Mouse (Mus musculus): Measurements from ENCODE around the gene Apol8.
A peak's percentile ranks its signal among the peaks of the same experiment; 100 is the strongest.

Gene Apol8

GRCm38 (mm10) chr15:77794138-77794907, 37.5 kb upstream of the Apol8 start:
- DNase-seq (ENCODE audit: low read depth, low spot score): no peak
- H3K27me3 ChIP-seq (ENCODE audit: control insufficient read depth, insufficient read depth, low read length, poor library complexity, severe bottlenecking): no peaks in the 10 kb centered on the region
- H3K36me3 ChIP-seq (ENCODE audit: control insufficient read depth, insufficient read depth, low read length, poor library complexity, severe bottlenecking): peaks cover 21% of the 10 kb centered on the region

GRCm38 (mm10) chr15:77793554-77793953, 36.8 kb upstream of the Apol8 start:
- DNase-seq (ENCODE audit: low read depth, low spot score): no peak
- H3K27me3 ChIP-seq (ENCODE audit: control insufficient read depth, insufficient read depth, low read length, poor library complexity, severe bottlenecking): no peaks in the 10 kb centered on the region
- H3K36me3 ChIP-seq (ENCODE audit: control insufficient read depth, insufficient read depth, low read length, poor library complexity, severe bottlenecking): peaks cover 24% of the 10 kb centered on the region

GRCm38 (mm10) chr15:77793094-77793493, 36.3 kb upstream of the Apol8 start:
- H3K27me3 ChIP-seq (ENCODE audit: control insufficient read depth, insufficient read depth, low read length, poor library complexity, severe bottlenecking): no peaks in the 10 kb centered on the region
- DNase-seq (ENCODE audit: low read depth, low spot score): no peak
- peaks cover 27% of the 10 kb centered on the region for H3K36me3 ChIP-seq (ENCODE audit: control insufficient read depth, insufficient read depth, low read length, poor library complexity, severe bottlenecking)

- Histone ChIP-seq H3K27me3 (ENCODE audit: control insufficient read depth, insufficient read depth, low read length, poor library complexity, severe bottlenecking) (no peaks in the 10 kb centered on the region), H3K36me3 (ENCODE audit: control insufficient read depth, insufficient read depth, low read length, poor library complexity, severe bottlenecking) (peaks cover 35% of the 10 kb centered on the region)
- DNase-seq (ENCODE audit: low read depth, low spot score): no peak
Measured at GRCm38 (mm10) chr15:77792056-77792455, 35.3 kb upstream of the Apol8 start.

GRCm38 (mm10) chr15:77790656-77791405, 34.0 kb upstream of the Apol8 start:
- no peaks in the 10 kb centered on the region for H3K27me3 ChIP-seq (ENCODE audit: control insufficient read depth, insufficient read depth, low read length, poor library complexity, severe bottlenecking)
- H3K36me3 ChIP-seq (ENCODE audit: control insufficient read depth, insufficient read depth, low read length, poor library complexity, severe bottlenecking): peaks cover 41% of the 10 kb centered on the region
- DNase-seq (ENCODE audit: low read depth, low spot score): no peak

- Histone ChIP-seq H3K36me3 (ENCODE audit: control insufficient read depth, insufficient read depth, low read length, poor library complexity, severe bottlenecking) (peaks cover 47% of the 10 kb centered on the region), H3K27me3 (ENCODE audit: control insufficient read depth, insufficient read depth, low read length, poor library complexity, severe bottlenecking) (no peaks in the 10 kb centered on the region)
- DNase-seq (ENCODE audit: low read depth, low spot score): no peak
Measured at GRCm38 (mm10) chr15:77789186-77789585, 32.4 kb upstream of the Apol8 start.

GRCm38 (mm10) chr15:77788356-77788755, 31.6 kb upstream of the Apol8 start:
- Histone ChIP-seq H3K36me3 (ENCODE audit: control insufficient read depth, insufficient read depth, low read length, poor library complexity, severe bottlenecking) (peaks cover 45% of the 10 kb centered on the region), H3K27me3 (ENCODE audit: control insufficient read depth, insufficient read depth, low read length, poor library complexity, severe bottlenecking) (no peaks in the 10 kb centered on the region)
- no peak for DNase-seq (ENCODE audit: low read depth, low spot score)

- H3K27me3 ChIP-seq (ENCODE audit: control insufficient read depth, insufficient read depth, low read length, poor library complexity, severe bottlenecking): no peaks in the 10 kb centered on the region
- no peak for DNase-seq (ENCODE audit: low read depth, low spot score)
- peaks cover 43% of the 10 kb centered on the region for H3K36me3 ChIP-seq (ENCODE audit: control insufficient read depth, insufficient read depth, low read length, poor library complexity, severe bottlenecking)
Measured at GRCm38 (mm10) chr15:77785807-77786206, 29.0 kb upstream of the Apol8 start.

GRCm38 (mm10) chr15:77784039-77784824, 27.4 kb upstream of the Apol8 start:
- H3K36me3 ChIP-seq (ENCODE audit: control insufficient read depth, insufficient read depth, low read length, poor library complexity, severe bottlenecking): peaks cover 39% of the 10 kb centered on the region
- DNase-seq (ENCODE audit: low read depth, low spot score): no peak
- no peaks in the 10 kb centered on the region for H3K27me3 ChIP-seq (ENCODE audit: control insufficient read depth, insufficient read depth, low read length, poor library complexity, severe bottlenecking)

- DNase-seq (ENCODE audit: low read depth, low spot score): peak; percentile 64
- Histone ChIP-seq H3K27me3 (ENCODE audit: control insufficient read depth, insufficient read depth, low read length, poor library complexity, severe bottlenecking) (no peaks in the 10 kb centered on the region), H3K36me3 (ENCODE audit: control insufficient read depth, insufficient read depth, low read length, poor library complexity, severe bottlenecking) (peaks cover 38% of the 10 kb centered on the region)
Measured at GRCm38 (mm10) chr15:77782449-77783014, 25.7 kb upstream of the Apol8 start.

GRCm38 (mm10) chr15:77775186-77775963, 18.6 kb upstream of the Apol8 start:
- peak; percentile 89 for DNase-seq (ENCODE audit: low read depth, low spot score)
- Histone ChIP-seq H3K27me3 (ENCODE audit: control insufficient read depth, insufficient read depth, low read length, poor library complexity, severe bottlenecking) (no peaks in the 10 kb centered on the region), H3K36me3 (ENCODE audit: control insufficient read depth, insufficient read depth, low read length, poor library complexity, severe bottlenecking) (peaks cover 52% of the 10 kb centered on the region)

- H3K27me3 ChIP-seq (ENCODE audit: control insufficient read depth, insufficient read depth, low read length, poor library complexity, severe bottlenecking): no peaks in the 10 kb centered on the region
- no peak for DNase-seq (ENCODE audit: low read depth, low spot score)
- H3K36me3 ChIP-seq (ENCODE audit: control insufficient read depth, insufficient read depth, low read length, poor library complexity, severe bottlenecking): peaks cover 54% of the 10 kb centered on the region
Measured at GRCm38 (mm10) chr15:77774303-77774702, 17.5 kb upstream of the Apol8 start.

GRCm38 (mm10) chr15:77773099-77773915, 16.5 kb upstream of the Apol8 start:
- DNase-seq (ENCODE audit: low read depth, low spot score): no peak
- H3K27me3 ChIP-seq (ENCODE audit: control insufficient read depth, insufficient read depth, low read length, poor library complexity, severe bottlenecking): no peaks in the 10 kb centered on the region
- peaks cover 56% of the 10 kb centered on the region for H3K36me3 ChIP-seq (ENCODE audit: control insufficient read depth, insufficient read depth, low read length, poor library complexity, severe bottlenecking)

Measured in splenic B cell, adult 2 months (primary cell).